Mouse (Mus musculus) liver, embryonic 11.5 days (tissue): Measurements from ENCODE around the gene Uspl1. TPM values are rescaled to one million over a fixed set of nuclear protein-coding genes. Genes with fewer than 3 reads are reported as not detected.

ENCODE experiments used
- ATAC-seq: fragments of 200-750 bp; cut with Nextera tagmentation; replicated peaks from 2 replicates; pipeline ENCODE4 v1.8.0; 2017; ENCODE audit warnings: moderate number of reproducible peaks, mild to moderate bottlenecking, moderate TSS enrichment, moderate library complexity; ENCODE audit not compliant: low FRiP score
- DNase-seq: peaks from one replicate; pipeline ENCODE4 v3.0.0-alpha.2; 2017; ENCODE audit warnings: low spot score
- H3K27ac ChIP-seq: fragments of 300-500 bp; sonication (generic); 2 replicates; pipeline ENCODE4 v1.5.1; 2014; ENCODE audit warnings: mild to moderate bottlenecking, low read depth, low read length, control low read depth
- H3K27me3 ChIP-seq: fragments of 300-500 bp; sonication (generic); replicated peaks from 2 replicates; pipeline ENCODE4 v1.6.1; 2014; ENCODE audit warnings: low read length, mixed read lengths; ENCODE audit not compliant: control insufficient read depth, insufficient read depth
- H3K36me3 ChIP-seq: fragments of 300-500 bp; sonication (generic); 2 replicates; pipeline ENCODE4 v1.6.1; 2014; ENCODE audit warnings: mild to moderate bottlenecking, low read length, moderate library complexity, mixed read lengths; ENCODE audit not compliant: control insufficient read depth, insufficient read depth
- H3K4me1 ChIP-seq: fragments of 300-500 bp; sonication (generic); replicated peaks from 2 replicates; pipeline ENCODE4 v1.6.1; 2014; ENCODE audit warnings: low read length, mixed read lengths; ENCODE audit not compliant: control insufficient read depth, insufficient read depth
- H3K4me2 ChIP-seq: fragments of 300-500 bp; sonication (generic); 2 replicates; pipeline ENCODE4 v1.6.1; 2014; ENCODE audit warnings: mild to moderate bottlenecking, control low read depth, moderate library complexity
- H3K4me3 ChIP-seq: fragments of 300-500 bp; sonication (generic); 2 replicates; pipeline ENCODE4 v1.5.1; 2014; ENCODE audit warnings: low read depth, low read length, control low read depth
- H3K9ac ChIP-seq: fragments of 300-500 bp; sonication (generic); 2 replicates; pipeline ENCODE4 v1.6.1; 2014; ENCODE audit warnings: low read depth, low read length, control low read depth
- H3K9me3 ChIP-seq: fragments of 300-500 bp; sonication (generic); 2 replicates; pipeline ENCODE4 v1.6.1; 2016; ENCODE audit warnings: low read length, inconsistent platforms, mixed read lengths; ENCODE audit not compliant: control insufficient read depth
- WGBS: fragments of 180-500 bp; shearing (Covaris S2); extraction: QIAGEN DNeasy Blood & Tissue Kit; methylation state at CpG from one replicate; pipeline ENCODE4 v1.1.7; 2014; 5-methylcytosine and 5-hydroxymethylcytosine counted together
- polyA plus RNA-seq: library from polyadenylated mRNA; unstranded; fragments of >200 nt; fragmentation: Nextera tagmentation; extraction: Ambion mirVana; gene quantifications from 2 replicates; pipeline ENCODE4 v1.2.1, GENCODE M21; 2014

Gene Uspl1
- polyA plus RNA-seq, 1 experiment from 2014 or later, result 53.2 TPM

DNA sequence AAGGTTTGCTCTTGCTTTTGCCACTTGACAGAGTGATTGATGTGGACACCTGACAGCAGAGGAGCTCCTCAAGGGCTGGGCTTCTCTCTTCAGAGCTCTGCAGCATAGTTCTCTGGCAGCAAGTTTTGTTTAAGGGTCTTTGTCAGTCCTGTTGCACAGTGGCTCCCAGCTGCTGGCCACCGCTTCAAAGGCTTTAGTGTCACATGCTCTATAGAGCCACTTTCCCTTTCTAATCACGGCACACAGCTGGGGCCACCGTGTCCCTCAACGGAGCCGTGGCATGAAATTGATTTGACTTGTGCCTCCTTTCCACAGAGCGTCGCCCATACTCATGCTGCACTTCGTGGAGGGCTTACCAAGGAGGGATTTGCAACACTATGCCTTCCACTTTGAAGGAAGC, 25.2 kb downstream of the Uspl1 start:
- Histone ChIP-seq H3K9me3 (no peaks in the 10 kb centered on the region), H3K9ac (no peak overlapping the region), H3K27ac (no peak overlapping the region), H3K4me2 (no peak overlapping the region), H3K4me1 (no peaks in the 10 kb centered on the region), H3K36me3 (peaks cover 46% of the 10 kb centered on the region), H3K4me3 (no peak overlapping the region), H3K27me3 (no peaks in the 10 kb centered on the region)
- ATAC-seq (no peak), DNase-seq (no peak)
- 92% methylated on average over 8 of the region's 8 CpGs for WGBS

DNA sequence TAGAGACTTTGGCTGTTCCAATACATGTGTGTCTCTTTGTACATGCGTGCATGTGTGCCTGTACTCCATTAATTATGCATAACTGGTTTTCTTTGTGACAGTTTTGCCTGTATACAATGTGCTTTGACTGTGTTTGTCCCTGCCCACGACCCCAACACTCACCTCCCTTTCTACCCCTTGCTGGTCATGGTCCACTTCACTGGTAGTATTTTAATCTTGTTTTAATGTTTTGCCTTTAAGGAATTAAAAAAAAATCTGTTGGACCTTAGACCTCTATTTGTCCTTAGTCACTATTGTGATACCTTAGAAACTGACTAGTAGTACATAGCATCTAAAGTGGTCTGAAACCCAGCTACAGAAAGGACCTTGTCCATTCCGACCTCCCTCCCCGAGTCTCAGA, 26.9 kb downstream of the Uspl1 start:
- DNase-seq (no peak), ATAC-seq (no peak)
- Histone ChIP-seq H3K36me3 (peaks cover 47% of the 10 kb centered on the region), H3K9me3 (no peaks in the 10 kb centered on the region), H3K9ac (no peak overlapping the region), H3K27ac (no peak overlapping the region), H3K4me1 (peaks cover under 1% of the 10 kb centered on the region; the same call in 1 of the 2 replicates), H3K27me3 (no peaks in the 10 kb centered on the region), H3K4me2 (no peak overlapping the region), H3K4me3 (no peak overlapping the region)
- WGBS, result 89% methylated on average over 4 of the region's 4 CpGs

DNA sequence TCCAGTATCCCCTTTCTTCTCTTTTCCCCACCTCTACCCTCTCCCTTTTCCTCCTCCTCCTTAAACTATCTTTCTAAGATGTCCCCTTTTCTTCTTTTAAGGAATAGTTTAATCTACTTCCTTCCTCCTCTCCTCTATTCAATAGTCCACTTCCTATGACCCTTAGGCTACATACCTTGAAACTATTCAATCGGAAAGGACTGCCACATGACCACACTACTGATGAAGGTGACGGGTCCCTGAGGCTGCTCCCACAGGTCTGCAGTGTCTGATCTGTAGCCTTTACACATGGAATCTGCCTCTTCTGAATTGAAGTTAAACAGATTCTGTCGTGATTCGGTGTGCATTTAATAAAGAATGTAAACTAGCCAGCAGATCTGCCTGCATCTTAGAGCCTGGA, 28.7 kb downstream of the Uspl1 start:
- Histone ChIP-seq H3K9me3 (no peaks in the 10 kb centered on the region), H3K27me3 (no peaks in the 10 kb centered on the region), H3K9ac (no peak overlapping the region), H3K4me2 (no peak overlapping the region), H3K36me3 (peaks cover 46% of the 10 kb centered on the region), H3K4me1 (peaks cover 9% of the 10 kb centered on the region), H3K4me3 (no peak overlapping the region), H3K27ac (no peak overlapping the region)
- 85% methylated on average over 4 of the region's 4 CpGs for WGBS
- DNase-seq (no peak), ATAC-seq (no peak)

DNA sequence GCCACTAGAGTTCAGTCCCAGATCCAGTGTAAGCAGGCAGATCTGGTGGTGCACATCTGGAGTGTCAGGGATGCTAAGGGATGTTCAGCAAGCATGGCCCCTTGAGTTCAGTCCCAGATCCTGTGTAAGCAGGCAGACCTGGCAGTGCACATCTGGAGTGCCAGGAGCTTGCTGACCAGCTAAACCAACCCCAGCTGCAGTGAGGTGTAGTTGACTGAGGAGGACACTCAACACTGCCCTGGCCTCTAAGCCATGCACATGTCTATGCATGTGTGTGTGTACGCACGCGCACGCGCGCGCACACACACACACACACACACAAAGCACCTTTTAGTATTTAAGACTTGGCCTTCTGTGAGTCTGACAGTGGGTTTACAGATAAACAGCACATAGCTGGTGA, 31.4 kb downstream of the Uspl1 start:
- H3K9ac ChIP-seq, result no peak overlapping the region
- DNase-seq (no peak), ATAC-seq (no peak)
- H3K4me1 ChIP-seq, result peaks cover 21% of the 10 kb centered on the region
- no peak overlapping the region for H3K4me2 ChIP-seq
- 96% methylated on average over 7 of the region's 7 CpGs for WGBS
- no peak overlapping the region for H3K4me3 ChIP-seq
- no peaks in the 10 kb centered on the region for H3K27me3 ChIP-seq
- no peak overlapping the region for H3K27ac ChIP-seq
- no peaks in the 10 kb centered on the region for H3K9me3 ChIP-seq
- peaks cover 35% of the 10 kb centered on the region for H3K36me3 ChIP-seq

DNA sequence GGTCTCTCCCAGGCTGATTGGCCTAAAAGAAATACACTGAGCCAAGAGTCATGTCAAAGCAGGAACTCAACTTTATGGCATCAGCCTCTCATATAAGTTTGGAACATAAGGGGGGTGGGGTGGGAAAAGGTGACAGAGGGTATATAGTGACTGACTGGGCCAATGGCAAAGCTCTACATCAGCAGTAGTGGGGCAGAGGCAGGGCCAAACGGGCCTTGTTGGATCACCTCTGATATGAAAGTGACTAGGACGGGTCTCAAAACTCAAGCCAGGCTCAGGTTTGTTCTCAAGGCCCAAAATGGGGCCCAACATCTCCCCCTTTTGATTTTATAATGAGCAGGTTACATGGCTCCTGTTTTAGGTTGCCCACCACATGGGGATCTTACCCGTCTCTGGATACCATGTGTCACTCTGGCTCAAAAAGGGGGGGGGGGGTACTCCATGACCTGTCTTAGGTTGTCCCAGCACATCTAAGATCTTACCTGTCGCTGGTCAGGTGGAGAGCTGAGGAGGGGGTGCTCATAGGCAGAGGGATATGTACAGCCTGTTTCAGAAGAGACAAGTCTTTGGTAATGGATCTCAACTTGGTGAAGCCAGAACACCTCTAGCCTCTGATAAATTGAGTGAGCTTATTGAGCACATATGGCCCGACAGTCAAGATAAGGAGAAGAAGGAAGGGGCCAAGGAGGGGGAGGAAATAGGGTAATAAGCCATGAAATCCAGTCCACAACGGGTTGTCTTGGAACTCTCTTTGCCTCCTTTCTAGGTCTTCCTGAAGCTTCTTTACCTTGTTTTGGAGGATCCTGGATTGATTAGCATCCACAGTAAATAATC, 33.6 kb downstream of the Uspl1 start:
- H3K36me3 ChIP-seq, result peaks cover 32% of the 10 kb centered on the region
- peak; percentile 71 for ATAC-seq
- WGBS, result 60% methylated on average over 6 of the region's 6 CpGs
- peak overlapping the region; percentile 12; the same call in 1 of the 2 replicates for H3K4me2 ChIP-seq
- peak overlapping the region; percentile 8; the same call in 1 of the 2 replicates for H3K9ac ChIP-seq
- no peaks in the 10 kb centered on the region; the same call in 1 of the 2 replicates for H3K9me3 ChIP-seq
- peak overlapping the region; percentile 39; the same call in 1 of the 2 replicates for H3K27ac ChIP-seq
- no peaks in the 10 kb centered on the region for H3K27me3 ChIP-seq
- peaks cover 21% of the 10 kb centered on the region for H3K4me1 ChIP-seq
- DNase-seq, result no peak
- no peak overlapping the region for H3K4me3 ChIP-seq

DNA sequence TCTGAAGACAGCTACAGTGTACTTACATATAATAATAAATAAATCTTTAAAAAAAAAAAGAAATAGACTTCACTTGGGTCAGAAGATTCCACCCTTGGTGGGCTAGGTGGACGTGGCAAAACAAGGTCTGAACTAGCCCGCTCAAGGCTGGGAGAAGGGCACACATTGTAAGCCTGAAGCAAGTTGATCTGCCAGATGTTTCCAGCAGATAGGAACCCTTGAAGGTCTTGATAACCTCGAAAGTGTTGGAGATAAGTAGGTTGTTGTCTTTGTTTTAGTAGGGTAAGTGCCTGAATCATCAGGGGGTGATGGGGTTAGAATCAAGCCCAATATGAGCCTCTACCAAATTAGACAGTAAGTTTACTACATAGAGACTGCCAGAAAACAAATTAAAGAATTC, 35.3 kb downstream of the Uspl1 start:
- no peak overlapping the region for H3K4me3 ChIP-seq
- no peak for DNase-seq
- WGBS, result 35% methylated on average over 3 of the region's 3 CpGs

DNA sequence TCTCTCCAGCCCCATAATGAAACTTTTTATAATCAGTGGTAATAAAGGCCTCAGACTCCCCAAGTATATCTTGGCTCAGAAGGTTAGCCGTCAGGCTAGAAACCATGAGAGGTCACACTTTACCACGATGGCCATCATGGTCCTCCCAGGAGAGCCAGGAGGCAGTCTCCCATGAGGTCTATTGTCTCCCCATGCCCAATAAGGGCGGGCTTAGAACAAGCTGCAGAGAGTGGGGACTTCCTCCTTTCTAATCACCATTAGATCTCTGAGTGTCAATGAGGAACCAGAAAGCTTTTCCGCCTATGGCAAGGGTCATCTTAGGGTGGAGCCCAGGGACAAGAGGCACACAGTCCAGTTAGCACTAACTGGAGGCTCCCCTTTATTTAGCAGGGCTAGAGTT, 37.2 kb downstream of the Uspl1 start:
- Histone ChIP-seq H3K4me3 (no peak overlapping the region), H3K36me3 (peaks cover 3% of the 10 kb centered on the region; the same call in 1 of the 2 replicates), H3K27me3 (no peaks in the 10 kb centered on the region), H3K9ac (no peak overlapping the region), H3K9me3 (no peaks in the 10 kb centered on the region; the same call in 1 of the 2 replicates), H3K4me1 (peaks cover 17% of the 10 kb centered on the region), H3K4me2 (no peak overlapping the region), H3K27ac (no peak overlapping the region)
- ATAC-seq (no peak), DNase-seq (no peak)
- WGBS, result 65% methylated on average over 4 of the region's 4 CpGs

More for the DNA sequence above, 35.3 kb downstream of the Uspl1 start:
- Histone ChIP-seq H3K4me2 (peak overlapping the region; percentile 30), H3K27ac (no peak overlapping the region), H3K9me3 (no peaks in the 10 kb centered on the region; the same call in 1 of the 2 replicates), H3K4me1 (peaks cover 21% of the 10 kb centered on the region), H3K27me3 (no peaks in the 10 kb centered on the region), H3K9ac (no peak overlapping the region), H3K36me3 (peaks cover 20% of the 10 kb centered on the region)
- peak; percentile 78 for ATAC-seq

DNA sequence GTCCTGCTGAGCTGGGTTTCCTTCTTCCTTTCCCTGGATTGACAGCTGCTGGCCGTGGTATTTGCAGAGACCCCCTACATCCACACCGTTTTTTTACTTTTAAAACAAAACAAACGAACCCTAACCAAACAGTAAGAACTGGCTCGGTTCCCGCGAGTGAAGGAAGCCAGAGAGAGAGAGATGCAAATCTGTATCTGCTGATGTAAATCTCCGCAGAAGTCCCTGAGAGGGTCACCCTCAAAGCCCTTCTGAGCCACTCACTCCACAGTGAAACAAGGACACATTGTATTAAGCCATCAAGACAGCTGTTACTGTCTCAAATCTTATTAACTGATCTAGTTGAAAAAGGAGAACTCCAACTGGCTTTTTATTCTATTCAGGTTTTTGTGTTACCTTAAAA, 40.5 kb downstream of the Uspl1 start:
- H3K4me3 ChIP-seq, result no peak overlapping the region
- 34% methylated on average over 7 of the region's 7 CpGs for WGBS
- no peaks in the 10 kb centered on the region for H3K36me3 ChIP-seq
- H3K4me2 ChIP-seq, result no peak overlapping the region
- H3K4me1 ChIP-seq, result peaks cover 4% of the 10 kb centered on the region; the same call in 1 of the 2 replicates
- no peaks in the 10 kb centered on the region for H3K27me3 ChIP-seq
- H3K27ac ChIP-seq, result no peak overlapping the region
- no peak overlapping the region for H3K9ac ChIP-seq
- H3K9me3 ChIP-seq, result no peaks in the 10 kb centered on the region; the same call in 1 of the 2 replicates
- no peak for DNase-seq
- ATAC-seq, result no peak
